Mouse (Mus musculus): ENCODE data around the gene Syt2. TPM values are rescaled to one million over a fixed set of nuclear protein-coding genes. Genes with fewer than 3 reads are reported as not detected.

Syt2 gene
- total and polyA plus RNA-seq, 2 experiments from 2014 or later = 6.2 to 19.0 TPM

DNA sequence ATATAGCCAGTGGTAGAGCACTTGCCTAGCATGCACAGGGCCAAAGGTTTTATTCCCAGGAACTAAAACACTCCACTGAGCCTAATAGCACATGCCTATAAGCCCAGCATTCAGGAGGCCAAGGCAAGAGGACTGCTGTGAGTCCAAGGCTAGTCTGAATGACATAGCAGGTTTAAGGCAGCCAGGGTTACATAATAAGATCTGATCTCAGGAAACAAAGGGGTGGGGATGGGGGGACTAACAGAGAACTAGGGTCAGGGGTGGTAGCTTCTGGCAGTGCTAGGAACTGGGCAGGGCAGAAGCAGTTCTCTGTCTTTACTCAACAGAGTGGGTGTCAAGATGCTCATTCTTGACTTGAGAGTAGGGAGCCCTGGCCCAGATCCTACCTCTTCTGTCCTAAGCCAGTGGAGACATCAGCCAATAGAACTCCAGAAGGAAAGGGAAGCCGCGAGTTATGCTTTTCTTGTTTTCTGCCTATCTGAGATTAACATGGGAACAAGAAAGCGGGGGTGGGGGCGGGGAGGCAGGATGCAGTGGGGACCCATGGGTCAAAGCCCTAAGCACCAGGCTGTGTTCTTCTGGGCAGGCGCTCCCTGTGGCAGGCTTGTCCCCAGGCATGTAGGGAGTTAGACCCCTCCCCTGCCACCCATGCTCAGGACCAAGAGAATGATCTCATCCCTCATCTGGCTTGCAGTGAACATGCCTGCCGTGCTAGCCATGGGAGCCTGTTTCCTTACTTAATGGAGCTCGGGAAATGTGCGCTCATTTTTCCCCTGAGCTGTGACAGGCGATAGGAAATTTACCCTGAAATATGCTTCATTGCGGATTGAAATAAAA lies 25.0 kb downstream of the Syt2 start:
- Histone ChIP-seq H3K4me2 (ENCODE audit: low read depth, low read length, poor library complexity, severe bottlenecking) (no peak overlapping the region), H3K9ac (replicated peaks; ENCODE audit: low read length, poor library complexity, severe bottlenecking) (no peak overlapping the region), H3K27ac (ENCODE audit: low read depth, low read length) (no peak overlapping the region), H3K27me3 (ENCODE audit: insufficient read depth, low read length) (no peaks in the 10 kb centered on the region), H3K4me1 (ENCODE audit: insufficient read depth, low read length) (no peaks in the 10 kb centered on the region), H3K36me3 (ENCODE audit: insufficient read depth, low read length) (no peaks in the 10 kb centered on the region), H3K9me3 (ENCODE audit: low read length) (no peaks in the 10 kb centered on the region), H3K4me3 (ENCODE audit: low read depth, low read length) (no peak overlapping the region)
- 73% methylated on average over 10 of the region's 10 CpGs for WGBS
- TF ChIP-seq CTCF (IDR thresholded peaks at IDR 0.05) = no peak
- ATAC-seq (ENCODE audit: low FRiP score) = no peak
- DNase-seq (ENCODE audit: low spot score) = peak; percentile 30

DNA sequence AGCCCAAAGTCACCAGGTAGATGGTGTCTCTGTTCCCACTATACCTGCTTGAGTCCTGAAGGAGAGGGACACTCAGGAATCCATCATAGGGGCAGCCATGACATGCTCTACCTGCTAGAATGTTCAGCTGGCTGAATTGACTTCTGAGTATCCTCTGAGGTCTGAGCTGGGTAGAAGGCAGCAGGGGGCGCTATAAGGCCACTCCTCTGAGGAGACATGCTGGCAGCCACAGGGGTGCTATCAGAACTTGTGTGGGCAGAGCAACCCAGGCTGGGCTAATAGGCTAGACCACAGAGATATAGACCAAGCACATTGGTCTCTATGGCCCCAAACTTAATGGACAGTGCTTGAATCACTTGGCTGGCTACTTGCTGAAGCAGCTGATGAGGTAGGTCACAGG lies 27.8 kb downstream of the Syt2 start:
- no peak for TF ChIP-seq CTCF (IDR thresholded peaks at IDR 0.05)
- Histone ChIP-seq H3K9ac (replicated peaks; ENCODE audit: low read length, poor library complexity, severe bottlenecking) (no peak overlapping the region), H3K4me1 (ENCODE audit: insufficient read depth, low read length) (no peaks in the 10 kb centered on the region; the same call in 1 of the 2 replicates), H3K9me3 (ENCODE audit: low read length) (no peaks in the 10 kb centered on the region), H3K27ac (ENCODE audit: low read depth, low read length) (no peak overlapping the region), H3K4me3 (ENCODE audit: low read depth, low read length) (no peak overlapping the region), H3K27me3 (ENCODE audit: insufficient read depth, low read length) (no peaks in the 10 kb centered on the region), H3K4me2 (ENCODE audit: low read depth, low read length, poor library complexity, severe bottlenecking) (no peak overlapping the region), H3K36me3 (ENCODE audit: insufficient read depth, low read length) (no peaks in the 10 kb centered on the region)
- 11% methylated on average over 1 of the region's 1 CpGs for WGBS
- DNase-seq (ENCODE audit: low spot score) (no peak), ATAC-seq (ENCODE audit: low FRiP score) (no peak)

DNA sequence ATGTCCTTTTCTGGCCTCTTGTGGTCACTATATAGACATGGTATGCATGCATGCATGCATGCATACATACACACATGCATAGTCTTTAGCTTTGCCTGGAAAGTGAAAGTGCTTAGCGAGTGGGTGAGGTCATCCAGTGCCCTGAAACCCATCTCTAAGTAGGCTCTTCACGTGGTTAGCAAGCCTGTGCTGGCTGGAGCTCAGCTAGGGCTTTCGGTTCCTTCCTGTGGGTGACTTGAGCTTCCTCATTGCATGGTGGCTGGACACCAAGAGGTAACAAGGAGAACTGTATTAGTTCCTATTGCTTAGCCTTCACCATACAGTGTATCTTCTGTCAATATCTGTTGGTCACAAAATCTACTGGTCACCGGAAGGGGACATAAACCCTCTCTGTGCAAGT lies 33.0 kb downstream of the Syt2 start:
- H3K36me3 ChIP-seq (ENCODE audit: insufficient read depth, low read length) = no peaks in the 10 kb centered on the region
- no peak overlapping the region for H3K4me3 ChIP-seq (ENCODE audit: low read depth, low read length)
- no peak overlapping the region for H3K27ac ChIP-seq (ENCODE audit: low read depth, low read length)
- peaks cover 3% of the 10 kb centered on the region for H3K4me1 ChIP-seq (ENCODE audit: insufficient read depth, low read length)
- no peak overlapping the region for H3K4me2 ChIP-seq (ENCODE audit: low read depth, low read length, poor library complexity, severe bottlenecking)
- TF ChIP-seq CTCF (IDR thresholded peaks at IDR 0.05) = no peak
- H3K27me3 ChIP-seq (ENCODE audit: insufficient read depth, low read length) = no peaks in the 10 kb centered on the region
- no peaks in the 10 kb centered on the region for H3K9me3 ChIP-seq (ENCODE audit: low read length)
- no peak for DNase-seq (ENCODE audit: low spot score)
- H3K9ac ChIP-seq (replicated peaks; ENCODE audit: low read length, poor library complexity, severe bottlenecking) = no peak overlapping the region
- ATAC-seq (ENCODE audit: low FRiP score) = no peak
- 83% methylated on average over 4 of the region's 4 CpGs for WGBS

DNA sequence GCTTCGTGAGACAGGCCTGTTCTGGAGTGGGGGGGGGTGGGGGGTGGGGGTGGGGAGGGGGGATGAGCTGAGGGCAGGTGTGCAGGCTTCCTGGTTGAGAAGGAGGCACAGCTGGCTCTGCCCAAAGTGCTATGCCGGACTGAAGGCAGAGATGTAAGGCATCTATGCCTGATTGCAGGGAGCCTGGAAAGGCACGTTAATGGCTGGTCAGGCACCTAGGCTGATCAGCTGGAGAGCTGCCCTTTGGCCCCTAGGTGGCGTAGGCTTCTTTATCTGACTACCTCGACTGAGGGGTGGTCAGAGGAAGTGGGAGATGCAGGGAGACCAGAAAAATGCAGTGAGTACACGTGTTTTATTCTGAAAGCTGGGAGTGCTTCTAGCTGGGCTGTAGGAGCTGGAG lies 34.1 kb downstream of the Syt2 start:
- DNase-seq (ENCODE audit: low spot score) (no peak), ATAC-seq (ENCODE audit: low FRiP score) (no peak)
- WGBS = 23% methylated on average over 6 of the region's 6 CpGs
- peak; percentile 35 for TF ChIP-seq CTCF (IDR thresholded peaks at IDR 0.05)
- H3K9me3 ChIP-seq (ENCODE audit: low read length) = no peaks in the 10 kb centered on the region
- no peaks in the 10 kb centered on the region for H3K27me3 ChIP-seq (ENCODE audit: insufficient read depth, low read length)
- H3K4me1 ChIP-seq (ENCODE audit: insufficient read depth, low read length) = peaks cover 3% of the 10 kb centered on the region
- H3K36me3 ChIP-seq (ENCODE audit: insufficient read depth, low read length) = no peaks in the 10 kb centered on the region
- no peak overlapping the region for H3K4me3 ChIP-seq (ENCODE audit: low read depth, low read length)
- no peak overlapping the region for H3K27ac ChIP-seq (ENCODE audit: low read depth, low read length)
- no peak overlapping the region for H3K4me2 ChIP-seq (ENCODE audit: low read depth, low read length, poor library complexity, severe bottlenecking)
- H3K9ac ChIP-seq (replicated peaks; ENCODE audit: low read length, poor library complexity, severe bottlenecking) = no peak overlapping the region

DNA sequence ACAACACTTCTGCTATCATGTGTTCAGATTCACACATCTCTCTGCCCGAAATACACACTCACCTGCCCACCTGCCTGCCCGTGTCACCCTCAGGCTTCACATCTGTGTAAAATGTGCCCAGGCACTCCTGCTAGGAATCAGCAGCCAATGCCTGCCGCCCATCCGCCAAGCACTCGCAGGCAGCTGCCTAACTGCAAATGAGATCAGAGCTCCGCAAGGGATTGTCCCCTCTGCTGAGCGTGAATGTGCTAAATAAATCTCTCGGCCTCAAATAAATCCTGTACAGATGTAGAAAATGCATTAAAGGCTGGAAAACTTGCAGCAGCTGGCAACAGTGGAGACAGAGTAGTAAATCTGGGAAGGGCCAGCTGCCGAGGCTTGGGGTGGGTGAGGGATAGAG lies 36.0 kb downstream of the Syt2 start:
- H3K9me3 ChIP-seq (ENCODE audit: low read length) = no peaks in the 10 kb centered on the region
- peak overlapping the region; percentile 55; the same call in 1 of the 2 replicates for H3K27ac ChIP-seq (ENCODE audit: low read depth, low read length)
- H3K36me3 ChIP-seq (ENCODE audit: insufficient read depth, low read length) = no peaks in the 10 kb centered on the region
- no peaks in the 10 kb centered on the region for H3K27me3 ChIP-seq (ENCODE audit: insufficient read depth, low read length)
- H3K4me3 ChIP-seq (ENCODE audit: low read depth, low read length) = no peak overlapping the region
- H3K9ac ChIP-seq (replicated peaks; ENCODE audit: low read length, poor library complexity, severe bottlenecking) = no peak overlapping the region
- ATAC-seq (ENCODE audit: low FRiP score) = 0 out of 2 replicates have a peak, but pooled peaks have one; percentile 13
- H3K4me2 ChIP-seq (ENCODE audit: low read depth, low read length, poor library complexity, severe bottlenecking) = no peak overlapping the region
- no peak for TF ChIP-seq CTCF (IDR thresholded peaks at IDR 0.05)
- 38% methylated on average over 9 of the region's 9 CpGs for WGBS
- peaks cover 3% of the 10 kb centered on the region for H3K4me1 ChIP-seq (ENCODE audit: insufficient read depth, low read length)
- DNase-seq (ENCODE audit: low spot score) = peak; percentile 50

DNA sequence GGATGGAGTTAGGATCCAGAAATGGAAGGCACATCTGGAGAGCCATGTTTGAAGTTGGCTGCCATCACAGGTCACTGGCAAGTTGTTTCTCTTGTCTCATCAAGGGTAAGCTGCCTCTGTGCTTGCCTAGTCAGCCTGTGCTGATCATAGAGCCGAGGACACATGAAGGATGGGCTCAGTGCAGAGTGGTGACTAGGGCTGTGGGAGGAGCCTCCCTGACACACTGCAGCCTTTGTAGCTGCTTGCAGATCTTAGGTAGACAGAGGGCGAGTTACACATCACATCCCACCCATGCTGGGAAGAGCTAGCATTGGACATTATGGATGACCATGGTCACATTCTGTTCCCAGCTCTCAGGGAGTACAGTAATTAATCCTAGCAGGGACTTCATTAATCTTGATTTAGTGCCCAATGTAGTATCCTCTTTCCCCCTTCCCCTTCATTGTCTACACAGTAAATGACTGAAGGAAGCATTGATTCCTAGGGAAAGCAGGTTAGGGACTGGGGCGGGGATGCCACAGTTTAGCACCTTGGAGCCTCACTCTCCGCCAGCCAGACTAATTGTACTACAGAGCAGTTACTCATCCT lies 40.5 kb downstream of the Syt2 start:
- Histone ChIP-seq H3K9me3 (ENCODE audit: low read length) (no peaks in the 10 kb centered on the region), H3K4me1 (ENCODE audit: insufficient read depth, low read length) (peaks cover 3% of the 10 kb centered on the region; the same call in 1 of the 2 replicates), H3K4me2 (ENCODE audit: low read depth, low read length, poor library complexity, severe bottlenecking) (no peak overlapping the region), H3K36me3 (ENCODE audit: insufficient read depth, low read length) (no peaks in the 10 kb centered on the region), H3K27ac (ENCODE audit: low read depth, low read length) (no peak overlapping the region), H3K27me3 (ENCODE audit: insufficient read depth, low read length) (no peaks in the 10 kb centered on the region), H3K4me3 (ENCODE audit: low read depth, low read length) (no peak overlapping the region), H3K9ac (replicated peaks; ENCODE audit: low read length, poor library complexity, severe bottlenecking) (no peak overlapping the region)
- 83% methylated on average over 4 of the region's 4 CpGs for WGBS
- DNase-seq (ENCODE audit: low spot score) (no peak), ATAC-seq (ENCODE audit: low FRiP score) (no peak)
- TF ChIP-seq CTCF (IDR thresholded peaks at IDR 0.05) = no peak

All from midbrain, postnatal 0 days (tissue).